Mouse (Mus musculus): ENCODE measurements around the gene Olfr370. TPM values are rescaled to one million over a fixed set of nuclear protein-coding genes. Genes with fewer than 3 reads are reported as not detected.

The Olfr370 gene
- total RNA-seq, 2 experiments from 2014 or later = not detected

DNA sequence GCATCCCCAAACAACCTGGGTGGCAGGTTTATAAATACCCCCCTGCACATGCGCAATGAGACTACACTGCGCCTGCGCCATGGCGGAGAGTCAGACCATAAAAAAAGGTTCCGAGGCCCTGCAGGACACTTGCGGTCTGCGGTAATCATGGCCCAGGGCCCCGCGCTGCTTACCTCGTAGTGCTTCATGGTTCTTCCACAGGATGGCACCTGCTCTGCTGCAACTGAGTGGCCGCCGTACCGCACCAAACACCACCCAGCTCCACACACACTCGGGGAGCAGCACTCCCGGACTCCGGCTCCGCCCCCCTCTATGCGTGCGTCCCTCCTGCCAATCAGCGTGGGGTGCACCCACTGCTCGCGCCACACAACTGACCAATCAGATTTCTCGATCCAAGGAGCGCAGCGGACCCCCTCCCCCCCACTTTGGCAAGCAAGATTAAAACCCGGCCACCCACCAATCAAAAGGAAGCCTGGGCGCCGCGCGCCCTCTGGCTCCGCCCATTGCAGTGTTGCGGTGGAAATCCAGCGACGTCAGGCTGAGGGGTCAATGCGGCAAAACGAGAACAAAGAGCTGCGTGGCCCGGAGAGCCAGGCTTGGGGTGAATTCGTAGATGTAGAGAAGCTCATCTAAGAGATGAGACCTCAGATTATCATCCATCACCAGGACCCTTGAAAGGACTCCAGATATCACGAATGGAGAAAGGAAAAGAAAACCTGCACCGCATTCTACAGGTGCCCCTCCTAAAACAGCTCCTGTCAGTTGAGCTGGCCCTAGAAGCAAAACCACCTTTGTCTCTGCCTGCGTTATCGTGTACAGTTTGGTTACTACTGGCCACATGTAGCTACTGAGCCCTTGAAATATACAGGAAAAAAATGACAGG, 58.8 kb downstream of the Olfr370 start:
- peak; percentile 97 to 99 for DNase-seq (ENCODE audit: low spot score in 2 of 2)
- intact Hi-C loops (cut with DNase I) = loop anchor here (1.0 kb wide), 1 partner anchor 14 kb away; the partner anchor contains the start of gene Dnajb1

Other genes starting within 250 kb of the Olfr370 start
- gene Ucp1, start 245.4 kb upstream of the Olfr370 start, total RNA-seq (2021) = not detected
- 10 to 100 TPM; 12.3 to 14.2 TPM for gene Elmod2, start 203.3 kb upstream of the Olfr370 start, total RNA-seq (2021)
- not detected for gene Mgat4d, start 187.3 kb upstream of the Olfr370 start, total RNA-seq (2021)
- 1 to 10 TPM; 7.7 to 9.2 TPM for gene Clgn, start 145.9 kb upstream of the Olfr370 start, total RNA-seq (2021)
- gene Scoc, start 77.4 kb upstream of the Olfr370 start, total RNA-seq (2021) = 100 to 1,000 TPM; 212 to 232 TPM
- gene Ndufb7, start 30.9 kb downstream of the Olfr370 start, total RNA-seq (2021) = 100 to 1,000 TPM; 140 to 145 TPM
- gene Tecr, start 72.2 kb downstream of the Olfr370 start, total RNA-seq (2021) = 100 to 1,000 TPM; 549 to 574 TPM
- gene Dnajb1, start 72.4 kb downstream of the Olfr370 start, total RNA-seq (2021) = 10 to 100 TPM; 56.0 to 59.1 TPM
- gene Gipc1, start 116.9 kb downstream of the Olfr370 start, total RNA-seq (2021) = 100 to 1,000 TPM in 1 of 2 experiments, 10 to 100 TPM in 1; 99.3 to 108 TPM
- 1 to 10 TPM; 1.2 to 1.5 TPM for gene Ptger1, start 130.9 kb downstream of the Olfr370 start, total RNA-seq (2021)
- 10 to 100 TPM; 53.2 to 72.7 TPM for gene Pkn1, start 163.4 kb downstream of the Olfr370 start, total RNA-seq (2021)
- gene Ddx39, start 179.4 kb downstream of the Olfr370 start, total RNA-seq (2021) = 10 to 100 TPM; 17.4 to 18.2 TPM
- gene Adgre5, start 205.5 kb downstream of the Olfr370 start, total RNA-seq (2021) = 1 to 10 TPM; 9.0 to 9.6 TPM